Mouse (Mus musculus): ENCODE results near the gene Ace.

Gene Ace

GRCm38 (mm10) chr11:105967741-105968574, at the start of gene Ace:
TSS of gene Ace (plus strand) at chr11:105967945.
- no peak for DNase-seq (ENCODE audit: low spot score)

- DNase-seq (ENCODE audit: low spot score) = no peak
Observed at GRCm38 (mm10) chr11:105920098-105920785, 47.5 kb upstream of the Ace start.

GRCm38 (mm10) chr11:105920836-105921235, 46.9 kb upstream of the Ace start:
- DNase-seq (ENCODE audit: low spot score) = no peak

- DNase-seq (ENCODE audit: low spot score) = no peak
Observed at GRCm38 (mm10) chr11:105921275-105921674, 46.5 kb upstream of the Ace start.

- no peak for DNase-seq (ENCODE audit: low spot score)
Observed at GRCm38 (mm10) chr11:105922769-105923663, 44.7 kb upstream of the Ace start.

- peak; percentile 23 for DNase-seq (ENCODE audit: low spot score)
Observed at GRCm38 (mm10) chr11:105927065-105928030, 40.4 kb upstream of the Ace start.

- no peak for DNase-seq (ENCODE audit: low spot score)
Observed at GRCm38 (mm10) chr11:105928171-105928570, 39.6 kb upstream of the Ace start.

GRCm38 (mm10) chr11:105931380-105931779, 36.4 kb upstream of the Ace start:
- no peak for DNase-seq (ENCODE audit: low spot score)

GRCm38 (mm10) chr11:105933746-105934145, 34.0 kb upstream of the Ace start:
- no peak for DNase-seq (ENCODE audit: low spot score)

GRCm38 (mm10) chr11:105934303-105934711, 33.4 kb upstream of the Ace start:
- DNase-seq (ENCODE audit: low spot score) = no peak

- no peak for DNase-seq (ENCODE audit: low spot score)
Observed at GRCm38 (mm10) chr11:105934816-105935215, 32.9 kb upstream of the Ace start.

- DNase-seq (ENCODE audit: low spot score) = no peak
Observed at GRCm38 (mm10) chr11:105935496-105935895, 32.2 kb upstream of the Ace start.

GRCm38 (mm10) chr11:105936200-105936599, 31.5 kb upstream of the Ace start:
- no peak for DNase-seq (ENCODE audit: low spot score)

- no peak for DNase-seq (ENCODE audit: low spot score)
Observed at GRCm38 (mm10) chr11:105936974-105937373, 30.8 kb upstream of the Ace start.

- no peak for DNase-seq (ENCODE audit: low spot score)
Observed at GRCm38 (mm10) chr11:105938771-105939170, 29.0 kb upstream of the Ace start.

- no peak for DNase-seq (ENCODE audit: low spot score)
Observed at GRCm38 (mm10) chr11:105941973-105942372, 25.8 kb upstream of the Ace start.

- DNase-seq (ENCODE audit: low spot score) = no peak
Observed at GRCm38 (mm10) chr11:105943133-105944102, 24.3 kb upstream of the Ace start.

- DNase-seq (ENCODE audit: low spot score) = peak; percentile 17
Observed at GRCm38 (mm10) chr11:105944126-105944621, 23.6 kb upstream of the Ace start.

- DNase-seq (ENCODE audit: low spot score) = no peak
Observed at GRCm38 (mm10) chr11:105944770-105945672, 22.7 kb upstream of the Ace start.
